Mouse (Mus musculus): ENCODE measurements around the gene 4930516K23Rik. TPM values are rescaled to one million over a fixed set of nuclear protein-coding genes. Genes with fewer than 3 reads are reported as not detected.

4930516K23Rik gene
- not detected in 2 replicates for total RNA-seq (2017)

- ATAC-seq (replicated peaks in 1 of 2; ENCODE audit: insufficient read depth in 1 of 2, low FRiP score in 2 of 2, low TSS enrichment in 1 of 2, low read depth in 1 of 2, poor library complexity in 2 of 2, severe bottlenecking in 2 of 2), result no peak
Observed at GRCm38 (mm10) chr7:104061345-104061744, at the start of gene 4930516K23Rik. 4930516K23Rik (minus strand) TSS chr7:104061445.

- ATAC-seq (replicated peaks in 1 of 2; ENCODE audit: insufficient read depth in 1 of 2, low FRiP score in 2 of 2, low TSS enrichment in 1 of 2, low read depth in 1 of 2, poor library complexity in 2 of 2, severe bottlenecking in 2 of 2), result no peak
Observed at GRCm38 (mm10) chr7:104104757-104104972, 43.4 kb upstream of the 4930516K23Rik start, which contains the start of gene Olfr646. Olfr646 (plus strand) TSS chr7:104104873.

GRCm38 (mm10) chr7:104103913-104104756 is 42.9 kb upstream of the 4930516K23Rik start:
- peak; percentile 100 for ATAC-seq (replicated peaks in 1 of 2; ENCODE audit: insufficient read depth in 1 of 2, low FRiP score in 2 of 2, low TSS enrichment in 1 of 2, low read depth in 1 of 2, poor library complexity in 2 of 2, severe bottlenecking in 2 of 2)

- ATAC-seq (replicated peaks in 1 of 2; ENCODE audit: insufficient read depth in 1 of 2, low FRiP score in 2 of 2, low TSS enrichment in 1 of 2, low read depth in 1 of 2, poor library complexity in 2 of 2, severe bottlenecking in 2 of 2), result no peak
Observed at GRCm38 (mm10) chr7:104085365-104085764, 24.1 kb upstream of the 4930516K23Rik start, which contains the start of gene Olfr645. Olfr645 (minus strand) TSS chr7:104085465.

GRCm38 (mm10) chr7:104071769-104072168 is 10.5 kb upstream of the 4930516K23Rik start, which contains the start of gene Olfr644:
Olfr644 (minus strand) TSS chr7:104071869.
- ATAC-seq (replicated peaks in 1 of 2; ENCODE audit: insufficient read depth in 1 of 2, low FRiP score in 2 of 2, low TSS enrichment in 1 of 2, low read depth in 1 of 2, poor library complexity in 2 of 2, severe bottlenecking in 2 of 2), result no peak

- no peak for ATAC-seq (replicated peaks in 1 of 2; ENCODE audit: insufficient read depth in 1 of 2, low FRiP score in 2 of 2, low TSS enrichment in 1 of 2, low read depth in 1 of 2, poor library complexity in 2 of 2, severe bottlenecking in 2 of 2)
Observed at GRCm38 (mm10) chr7:104059215-104059614, 2.0 kb downstream of the 4930516K23Rik start.

GRCm38 (mm10) chr7:104052566-104052965 is 8.7 kb downstream of the 4930516K23Rik start, which contains the start of gene Olfr642:
Olfr642 (minus strand) TSS chr7:104052666.
- no peak for ATAC-seq (replicated peaks in 1 of 2; ENCODE audit: insufficient read depth in 1 of 2, low FRiP score in 2 of 2, low TSS enrichment in 1 of 2, low read depth in 1 of 2, poor library complexity in 2 of 2, severe bottlenecking in 2 of 2)

GRCm38 (mm10) chr7:104050745-104051144 is 10.5 kb downstream of the 4930516K23Rik start:
- peak in 1 of 2 experiments; percentile 32; a peak in 1 of 4 replicates for ATAC-seq (replicated peaks in 1 of 2; ENCODE audit: insufficient read depth in 1 of 2, low FRiP score in 2 of 2, low TSS enrichment in 1 of 2, low read depth in 1 of 2, poor library complexity in 2 of 2, severe bottlenecking in 2 of 2)

- ATAC-seq (replicated peaks in 1 of 2; ENCODE audit: insufficient read depth in 1 of 2, low FRiP score in 2 of 2, low TSS enrichment in 1 of 2, low read depth in 1 of 2, poor library complexity in 2 of 2, severe bottlenecking in 2 of 2), result no peak
Observed at GRCm38 (mm10) chr7:104035145-104035544, 26.1 kb downstream of the 4930516K23Rik start, which contains the start of gene Olfr641. Olfr641 (plus strand) TSS chr7:104035445.

GRCm38 (mm10) chr7:104026978-104027377 is 34.3 kb downstream of the 4930516K23Rik start:
- ATAC-seq (replicated peaks in 1 of 2; ENCODE audit: insufficient read depth in 1 of 2, low FRiP score in 2 of 2, low TSS enrichment in 1 of 2, low read depth in 1 of 2, poor library complexity in 2 of 2, severe bottlenecking in 2 of 2), result no peak

- ATAC-seq (replicated peaks in 1 of 2; ENCODE audit: insufficient read depth in 1 of 2, low FRiP score in 2 of 2, low TSS enrichment in 1 of 2, low read depth in 1 of 2, poor library complexity in 2 of 2, severe bottlenecking in 2 of 2), result no peak
Observed at GRCm38 (mm10) chr7:104025473-104025872, 35.8 kb downstream of the 4930516K23Rik start, which contains the start of gene Olfr640. Olfr640 (minus strand) TSS chr7:104025573.

- ATAC-seq (replicated peaks in 1 of 2; ENCODE audit: insufficient read depth in 1 of 2, low FRiP score in 2 of 2, low TSS enrichment in 1 of 2, low read depth in 1 of 2, poor library complexity in 2 of 2, severe bottlenecking in 2 of 2), result no peak; a peak in 1 of 4 replicates
Observed at GRCm38 (mm10) chr7:104021651-104022050, 39.6 kb downstream of the 4930516K23Rik start.

- ATAC-seq (replicated peaks in 1 of 2; ENCODE audit: insufficient read depth in 1 of 2, low FRiP score in 2 of 2, low TSS enrichment in 1 of 2, low read depth in 1 of 2, poor library complexity in 2 of 2, severe bottlenecking in 2 of 2), result no peak; a peak in 1 of 4 replicates
Observed at GRCm38 (mm10) chr7:104018953-104019352, 42.3 kb downstream of the 4930516K23Rik start.

- ATAC-seq (replicated peaks in 1 of 2; ENCODE audit: insufficient read depth in 1 of 2, low FRiP score in 2 of 2, low TSS enrichment in 1 of 2, low read depth in 1 of 2, poor library complexity in 2 of 2, severe bottlenecking in 2 of 2), result no peak
Observed at GRCm38 (mm10) chr7:104017203-104017602, 44.0 kb downstream of the 4930516K23Rik start, which contains the start of gene Olfr639. Olfr639 (minus strand) TSS chr7:104017303.

Other genes with a start within 250 kb of the 4930516K23Rik start
- gene Hbb-bt, start 247.4 kb downstream of the 4930516K23Rik start, total RNA-seq (2017), result 14.9 and 19.7 TPM in 2 replicates
- 47.4 and 80.7 TPM in 2 replicates for gene Hbb-bs, start 233.3 kb downstream of the 4930516K23Rik start, total RNA-seq (2017)
- gene Hbb-bh2, start 220.9 kb downstream of the 4930516K23Rik start, total RNA-seq (2017), result not detected in 2 replicates
- not detected in 2 replicates for gene Hbb-bh1, start 218.3 kb downstream of the 4930516K23Rik start, total RNA-seq (2017)
- gene Hbb-y, start 208.2 kb downstream of the 4930516K23Rik start, total RNA-seq (2017), result not detected in 2 replicates
- gene Olfr66, start 175.2 kb downstream of the 4930516K23Rik start, total RNA-seq (2017), result not detected in 2 replicates
- gene Olfr64, start 167.0 kb downstream of the 4930516K23Rik start, total RNA-seq (2017), result not detected in 2 replicates
- gene Olfr65, start 158.0 kb downstream of the 4930516K23Rik start, total RNA-seq (2017), result not detected in 2 replicates
- gene Olfr631, start 132.6 kb downstream of the 4930516K23Rik start, total RNA-seq (2017), result not detected in 2 replicates
- gene Olfr632, start 127.1 kb downstream of the 4930516K23Rik start, total RNA-seq (2017), result 1.6 TPM in 1 of 2 replicates, not detected in the other
- not detected in 2 replicates for gene Olfr633, start 117.0 kb downstream of the 4930516K23Rik start, total RNA-seq (2017)
- not detected in 2 replicates for gene Olfr635, start 90.3 kb downstream of the 4930516K23Rik start, total RNA-seq (2017)
- not detected in 2 replicates for gene Olfr638, start 62.7 kb downstream of the 4930516K23Rik start, total RNA-seq (2017)
- 0.13 TPM in 1 of 2 replicates, not detected in the other for gene Olfr639, start 44.1 kb downstream of the 4930516K23Rik start, total RNA-seq (2017)
- not detected in 2 replicates for gene Olfr640, start 35.9 kb downstream of the 4930516K23Rik start, total RNA-seq (2017)
- not detected in 2 replicates for gene Olfr641, start 26.0 kb downstream of the 4930516K23Rik start, total RNA-seq (2017)
- gene Olfr642, start 8.8 kb downstream of the 4930516K23Rik start, total RNA-seq (2017), result 0.56 TPM in 1 of 2 replicates, not detected in the other
- 0.10 and 0.38 TPM in 2 replicates for gene Olfr644, start 10.4 kb upstream of the 4930516K23Rik start, total RNA-seq (2017)
- not detected in 2 replicates for gene Olfr645, start 24.0 kb upstream of the 4930516K23Rik start, total RNA-seq (2017)
- gene Olfr646, start 43.4 kb upstream of the 4930516K23Rik start, total RNA-seq (2017), result 0.38 TPM in 1 of 2 replicates, not detected in the other
- 0.25 TPM in 1 of 2 replicates, not detected in the other for gene Ubqln5, start 68.4 kb upstream of the 4930516K23Rik start, total RNA-seq (2017)
- gene Olfr643, start 76.0 kb upstream of the 4930516K23Rik start, total RNA-seq (2017), result not detected in 2 replicates
- gene Ubqln3, start 81.8 kb upstream of the 4930516K23Rik start, total RNA-seq (2017), result 0.13 and 0.30 TPM in 2 replicates
- gene Ubqlnl, start 89.1 kb upstream of the 4930516K23Rik start, total RNA-seq (2017), result 0.05 TPM in 1 of 2 replicates, not detected in the other
- gene Olfm5, start 103.4 kb upstream of the 4930516K23Rik start, total RNA-seq (2017), result 2.5 TPM in 1 of 2 replicates, not detected in the other
- not detected in 2 replicates for gene Olfr648, start 121.9 kb upstream of the 4930516K23Rik start, total RNA-seq (2017)
- gene Olfr649, start 134.5 kb upstream of the 4930516K23Rik start, total RNA-seq (2017), result not detected in 2 replicates
- gene Trim6, start 157.3 kb upstream of the 4930516K23Rik start, total RNA-seq (2017), result 9.3 and 16.7 TPM in 2 replicates
- gene Trim34a, start 183.0 kb upstream of the 4930516K23Rik start, total RNA-seq (2017), result 49.1 and 62.5 TPM in 2 replicates
- 13.5 and 21.6 TPM in 2 replicates for gene Trim5, start 226.6 kb upstream of the 4930516K23Rik start, total RNA-seq (2017)